Mouse (Mus musculus): ENCODE measurements around the gene Aprt. TPM values are rescaled to one million over a fixed set of nuclear protein-coding genes. Genes with fewer than 3 reads are reported as not detected.

The Aprt gene
- polyA plus RNA-seq, 1 experiment from 2014 or later, result 195 TPM

- H3K4me2 ChIP-seq, result no peak overlapping the region
- WGBS, result 55% methylated on average over 4 of the region's 4 CpGs
- no peaks in the 10 kb centered on the region for H3K9me3 ChIP-seq (ENCODE audit: control insufficient read depth, low read length)
- H3K4me1 ChIP-seq (ENCODE audit: control insufficient read depth, insufficient read depth, low read length), result no peaks in the 10 kb centered on the region
- no peaks in the 10 kb centered on the region for H3K36me3 ChIP-seq (ENCODE audit: control insufficient read depth, insufficient read depth, low read length)
- DNase-seq (ENCODE audit: low spot score, missing footprints) (no peak), ATAC-seq (ENCODE audit: low FRiP score) (no peak)
- H3K9ac ChIP-seq (ENCODE audit: low read length), result no peak overlapping the region
- H3K4me3 ChIP-seq (ENCODE audit: low read depth, low read length), result no peak overlapping the region
- no peaks in the 10 kb centered on the region for H3K27me3 ChIP-seq (ENCODE audit: control insufficient read depth, insufficient read depth, low read length)
- no peak overlapping the region for H3K27ac ChIP-seq (ENCODE audit: low read depth, low read length)
Observed at GRCm38 (mm10) chr8:122596031-122596430, 19.3 kb upstream of the Aprt start.

GRCm38 (mm10) chr8:122593783-122594507 is 17.2 kb upstream of the Aprt start:
- Histone ChIP-seq H3K4me1 (ENCODE audit: control insufficient read depth, insufficient read depth, low read length) (no peaks in the 10 kb centered on the region), H3K9me3 (ENCODE audit: control insufficient read depth, low read length) (no peaks in the 10 kb centered on the region), H3K27ac (ENCODE audit: low read depth, low read length) (no peak overlapping the region), H3K4me3 (ENCODE audit: low read depth, low read length) (no peak overlapping the region), H3K9ac (ENCODE audit: low read length) (no peak overlapping the region), H3K27me3 (ENCODE audit: control insufficient read depth, insufficient read depth, low read length) (no peaks in the 10 kb centered on the region), H3K4me2 (no peak overlapping the region), H3K36me3 (ENCODE audit: control insufficient read depth, insufficient read depth, low read length) (no peaks in the 10 kb centered on the region)
- WGBS, result 92% methylated on average over 19 of the region's 19 CpGs
- DNase-seq (ENCODE audit: low spot score, missing footprints), result no peak
- no peak for ATAC-seq (ENCODE audit: low FRiP score)

GRCm38 (mm10) chr8:122593240-122593639 is 16.5 kb upstream of the Aprt start:
- H3K4me1 ChIP-seq (ENCODE audit: control insufficient read depth, insufficient read depth, low read length), result no peaks in the 10 kb centered on the region
- no peaks in the 10 kb centered on the region for H3K9me3 ChIP-seq (ENCODE audit: control insufficient read depth, low read length)
- WGBS, result 78% methylated on average over 12 of the region's 12 CpGs
- H3K27ac ChIP-seq (ENCODE audit: low read depth, low read length), result no peak overlapping the region
- DNase-seq (ENCODE audit: low spot score, missing footprints) (no peak), ATAC-seq (ENCODE audit: low FRiP score) (no peak)
- no peaks in the 10 kb centered on the region for H3K27me3 ChIP-seq (ENCODE audit: control insufficient read depth, insufficient read depth, low read length)
- no peaks in the 10 kb centered on the region for H3K36me3 ChIP-seq (ENCODE audit: control insufficient read depth, insufficient read depth, low read length)
- no peak overlapping the region for H3K9ac ChIP-seq (ENCODE audit: low read length)
- no peak overlapping the region for H3K4me2 ChIP-seq
- no peak overlapping the region for H3K4me3 ChIP-seq (ENCODE audit: low read depth, low read length)

GRCm38 (mm10) chr8:122586749-122587148 is 10.0 kb upstream of the Aprt start:
- H3K4me1 ChIP-seq (ENCODE audit: control insufficient read depth, insufficient read depth, low read length), result no peaks in the 10 kb centered on the region
- H3K4me2 ChIP-seq, result no peak overlapping the region
- 87% methylated on average over 9 of the region's 10 CpGs for WGBS
- no peaks in the 10 kb centered on the region for H3K27me3 ChIP-seq (ENCODE audit: control insufficient read depth, insufficient read depth, low read length)
- H3K36me3 ChIP-seq (ENCODE audit: control insufficient read depth, insufficient read depth, low read length), result no peaks in the 10 kb centered on the region
- no peaks in the 10 kb centered on the region for H3K9me3 ChIP-seq (ENCODE audit: control insufficient read depth, low read length)
- ATAC-seq (ENCODE audit: low FRiP score) (no peak), DNase-seq (ENCODE audit: low spot score, missing footprints) (no peak)
- H3K4me3 ChIP-seq (ENCODE audit: low read depth, low read length), result no peak overlapping the region
- no peak overlapping the region for H3K27ac ChIP-seq (ENCODE audit: low read depth, low read length)
- no peak overlapping the region for H3K9ac ChIP-seq (ENCODE audit: low read length)

GRCm38 (mm10) chr8:122586171-122586570 is 9.5 kb upstream of the Aprt start:
- no peak overlapping the region for H3K4me3 ChIP-seq (ENCODE audit: low read depth, low read length)
- no peak overlapping the region for H3K4me2 ChIP-seq
- no peak overlapping the region for H3K9ac ChIP-seq (ENCODE audit: low read length)
- no peak overlapping the region for H3K27ac ChIP-seq (ENCODE audit: low read depth, low read length)
- no peaks in the 10 kb centered on the region for H3K4me1 ChIP-seq (ENCODE audit: control insufficient read depth, insufficient read depth, low read length)
- 74% methylated on average over 7 of the region's 7 CpGs for WGBS
- DNase-seq (ENCODE audit: low spot score, missing footprints) (no peak), ATAC-seq (ENCODE audit: low FRiP score) (no peak)
- no peaks in the 10 kb centered on the region for H3K9me3 ChIP-seq (ENCODE audit: control insufficient read depth, low read length)
- H3K36me3 ChIP-seq (ENCODE audit: control insufficient read depth, insufficient read depth, low read length), result no peaks in the 10 kb centered on the region
- no peaks in the 10 kb centered on the region for H3K27me3 ChIP-seq (ENCODE audit: control insufficient read depth, insufficient read depth, low read length)

- no peak for ATAC-seq (ENCODE audit: low FRiP score)
- H3K4me2 ChIP-seq, result no peak overlapping the region
- WGBS, result 73% methylated on average over 14 of the region's 14 CpGs
Observed at GRCm38 (mm10) chr8:122585411-122585891, 8.7 kb upstream of the Aprt start.

GRCm38 (mm10) chr8:122584981-122585380 is 8.3 kb upstream of the Aprt start:
- H3K4me1 ChIP-seq (ENCODE audit: control insufficient read depth, insufficient read depth, low read length), result no peaks in the 10 kb centered on the region

More at GRCm38 (mm10) chr8:122585411-122585891, 8.7 kb upstream of the Aprt start:
- no peak for DNase-seq (ENCODE audit: low spot score, missing footprints)
- no peak overlapping the region for H3K9ac ChIP-seq (ENCODE audit: low read length)
- no peaks in the 10 kb centered on the region for H3K4me1 ChIP-seq (ENCODE audit: control insufficient read depth, insufficient read depth, low read length)
- no peaks in the 10 kb centered on the region for H3K27me3 ChIP-seq (ENCODE audit: control insufficient read depth, insufficient read depth, low read length)
- H3K36me3 ChIP-seq (ENCODE audit: control insufficient read depth, insufficient read depth, low read length), result no peaks in the 10 kb centered on the region
- H3K9me3 ChIP-seq (ENCODE audit: control insufficient read depth, low read length), result no peaks in the 10 kb centered on the region
- no peak overlapping the region for H3K4me3 ChIP-seq (ENCODE audit: low read depth, low read length)
- no peak overlapping the region for H3K27ac ChIP-seq (ENCODE audit: low read depth, low read length)

GRCm38 (mm10) chr8:122580926-122581325 is 4.2 kb upstream of the Aprt start:
- Histone ChIP-seq H3K36me3 (ENCODE audit: control insufficient read depth, insufficient read depth, low read length) (no peaks in the 10 kb centered on the region), H3K4me2 (no peak overlapping the region), H3K4me3 (ENCODE audit: low read depth, low read length) (no peak overlapping the region), H3K27ac (ENCODE audit: low read depth, low read length) (no peak overlapping the region), H3K4me1 (ENCODE audit: control insufficient read depth, insufficient read depth, low read length) (peaks cover 10% of the 10 kb centered on the region), H3K9ac (ENCODE audit: low read length) (no peak overlapping the region), H3K9me3 (ENCODE audit: control insufficient read depth, low read length) (no peaks in the 10 kb centered on the region), H3K27me3 (ENCODE audit: control insufficient read depth, insufficient read depth, low read length) (no peaks in the 10 kb centered on the region)
- no peak for ATAC-seq (ENCODE audit: low FRiP score)
- no peak for DNase-seq (ENCODE audit: low spot score, missing footprints)
- 78% methylated on average over 13 of the region's 15 CpGs for WGBS

More at GRCm38 (mm10) chr8:122584981-122585380, 8.3 kb upstream of the Aprt start:
- Histone ChIP-seq H3K36me3 (ENCODE audit: control insufficient read depth, insufficient read depth, low read length) (no peaks in the 10 kb centered on the region), H3K9me3 (ENCODE audit: control insufficient read depth, low read length) (no peaks in the 10 kb centered on the region), H3K27me3 (ENCODE audit: control insufficient read depth, insufficient read depth, low read length) (no peaks in the 10 kb centered on the region), H3K4me2 (no peak overlapping the region), H3K9ac (ENCODE audit: low read length) (no peak overlapping the region), H3K4me3 (ENCODE audit: low read depth, low read length) (no peak overlapping the region), H3K27ac (ENCODE audit: low read depth, low read length) (no peak overlapping the region)
- 86% methylated on average over 9 of the region's 9 CpGs for WGBS
- DNase-seq (ENCODE audit: low spot score, missing footprints) (no peak), ATAC-seq (ENCODE audit: low FRiP score) (no peak)

- Histone ChIP-seq H3K9ac (ENCODE audit: low read length) (no peak overlapping the region), H3K4me2 (no peak overlapping the region), H3K27ac (ENCODE audit: low read depth, low read length) (no peak overlapping the region), H3K36me3 (ENCODE audit: control insufficient read depth, insufficient read depth, low read length) (0 out of 2 replicates have a peak, but pooled peaks cover under 1% of the 10 kb centered on the region), H3K9me3 (ENCODE audit: control insufficient read depth, low read length) (no peaks in the 10 kb centered on the region), H3K4me1 (ENCODE audit: control insufficient read depth, insufficient read depth, low read length) (peaks cover 22% of the 10 kb centered on the region), H3K4me3 (ENCODE audit: low read depth, low read length) (no peak overlapping the region), H3K27me3 (ENCODE audit: control insufficient read depth, insufficient read depth, low read length) (no peaks in the 10 kb centered on the region)
- DNase-seq (ENCODE audit: low spot score, missing footprints), result no peak
- WGBS, result 37% methylated on average over 7 of the region's 7 CpGs
- ATAC-seq (ENCODE audit: low FRiP score), result no peak
Observed at GRCm38 (mm10) chr8:122579196-122579595, 2.5 kb upstream of the Aprt start.
